Mouse (Mus musculus) splenic B cell, adult 2 months (primary cell): Measurements from ENCODE around the gene Ptgdr.
"Not testable (repeated sequence)": the region's sequence is repeated elsewhere in the genome, so short reads cannot be mapped to it uniquely, and the experiment has no call there.

Experiments used
- DNase-seq: peaks from one replicate; pipeline ENCODE4 v3.0.0-alpha.2; 2011; ENCODE audit warnings: low read depth, low spot score
- H3K27me3 ChIP-seq: 2 replicates; pipeline ENCODE4 v1.6.1; 2012; ENCODE audit warnings: mild to moderate bottlenecking, low read length, moderate library complexity, mixed read lengths; ENCODE audit not compliant: control insufficient read depth, poor library complexity, insufficient read depth, severe bottlenecking
- H3K36me3 ChIP-seq: 2 replicates; pipeline ENCODE4 v1.6.1; 2012; ENCODE audit warnings: mild to moderate bottlenecking, low read length, moderate library complexity, mixed read lengths; ENCODE audit not compliant: control insufficient read depth, poor library complexity, insufficient read depth, severe bottlenecking

Ptgdr gene

GRCm38 (mm10) chr14:44838685-44839084 is 20.5 kb downstream of the Ptgdr start:
- H3K27me3 ChIP-seq, result no peaks in the 10 kb centered on the region
- DNase-seq, result no peak
- no peaks in the 10 kb centered on the region for H3K36me3 ChIP-seq

- Histone ChIP-seq H3K36me3 (no peaks in the 10 kb centered on the region), H3K27me3 (no peaks in the 10 kb centered on the region)
- DNase-seq, result no peak
Observed at GRCm38 (mm10) chr14:44835132-44835531, 24.0 kb downstream of the Ptgdr start.

GRCm38 (mm10) chr14:44834134-44834533 is 25.0 kb downstream of the Ptgdr start:
- not testable (repeated sequence) for H3K27me3 ChIP-seq, H3K36me3 ChIP-seq, DNase-seq

GRCm38 (mm10) chr14:44833096-44833495 is 26.1 kb downstream of the Ptgdr start:
- H3K36me3 ChIP-seq, DNase-seq, H3K27me3 ChIP-seq: not testable (repeated sequence)

GRCm38 (mm10) chr14:44827736-44828135 is 31.4 kb downstream of the Ptgdr start:
- H3K27me3 ChIP-seq, result no peaks in the 10 kb centered on the region
- no peaks in the 10 kb centered on the region for H3K36me3 ChIP-seq
- no peak for DNase-seq

GRCm38 (mm10) chr14:44821177-44822057 is 37.8 kb downstream of the Ptgdr start:
- H3K27me3 ChIP-seq, result no peaks in the 10 kb centered on the region
- DNase-seq, result no peak
- no peaks in the 10 kb centered on the region for H3K36me3 ChIP-seq

- DNase-seq, H3K36me3 ChIP-seq, H3K27me3 ChIP-seq: not testable (repeated sequence)
Observed at GRCm38 (mm10) chr14:44813152-44813551, 46.0 kb downstream of the Ptgdr start.
